Mouse (Mus musculus) myocyte (in vitro differentiated cells): ENCODE data around the gene Susd2.

Source experiments
- MYOG ChIP-seq, 3 experiments: IDR thresholded peaks; one replicate each; pipeline ENCODE4 v1.6.1; 2011; ENCODE audit warnings: control low read depth in 2 of 3, low read depth in 2 of 3, mild to moderate bottlenecking in 2 of 3; ENCODE audit not compliant: insufficient read length in 2 of 3, control insufficient read depth in 1 of 3, insufficient read depth in 1 of 3
- POLR2A ChIP-seq: IDR thresholded peaks from one replicate; pipeline ENCODE4 v1.6.1; 2011; ENCODE audit warnings: low read depth, mild to moderate bottlenecking, control low read depth, moderate library complexity; ENCODE audit not compliant: insufficient read length
- REST ChIP-seq: IDR thresholded peaks from one replicate; pipeline ENCODE4 v1.6.1; 2011; ENCODE audit warnings: mild to moderate bottlenecking, control low read depth, moderate library complexity; ENCODE audit not compliant: insufficient read depth, insufficient read length
- SRF ChIP-seq: IDR thresholded peaks from one replicate; pipeline ENCODE4 v1.6.1; 2011; ENCODE audit warnings: low read depth; ENCODE audit not compliant: control insufficient read depth, insufficient read length
- USF1 ChIP-seq: IDR thresholded peaks from one replicate; pipeline ENCODE4 v1.6.1; 2011; ENCODE audit warnings: low read depth, mild to moderate bottlenecking, control low read depth, moderate library complexity

DNA sequence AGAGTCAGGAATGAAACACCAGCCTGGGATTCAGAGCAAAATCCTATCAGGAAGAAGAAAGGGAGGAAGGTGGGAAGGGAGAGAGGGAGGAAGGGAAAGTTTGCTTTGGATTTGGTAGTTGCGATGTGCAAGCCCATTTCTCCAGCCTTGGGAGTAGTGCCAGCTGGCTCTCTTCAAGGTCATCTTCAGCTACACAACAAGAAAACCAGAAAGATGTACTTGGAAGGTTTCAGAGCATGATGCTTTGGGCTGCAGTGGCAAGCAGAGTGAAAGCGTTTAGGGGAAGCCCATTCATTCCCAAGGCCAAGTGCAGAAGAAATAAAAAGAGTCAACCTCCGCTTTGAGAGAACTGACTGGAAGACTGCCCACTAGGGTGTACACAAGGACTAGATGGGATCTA, 16.3 kb downstream of the Susd2 start:
- no peak for TF ChIP-seq POLR2A
- no peak for TF ChIP-seq USF1
- no peak for TF ChIP-seq SRF
- TF ChIP-seq REST: no peak
- no peak for TF ChIP-seq MYOG (IDR thresholded peaks at IDR 0.05; ENCODE audit: control insufficient read depth in 1 of 3, insufficient read depth in 1 of 3, insufficient read length in 2 of 3, low read depth in 2 of 3)
